Mouse (Mus musculus): Measurements from ENCODE around the gene Dlgap3. TPM values are rescaled to one million over a fixed set of nuclear protein-coding genes. Genes with fewer than 3 reads are reported as not detected.

Dlgap3 gene
- total RNA-seq, 1 experiment = 8.8 TPM

- in situ Hi-C loops (cut with MboI; ENCODE audit: low sequenced_read_pairs in 2 of 2, unreplicated experiment in 2 of 2) = no loop called here
- H3K27ac ChIP-seq (ENCODE audit: insufficient read depth, low read depth, low read length, poor library complexity, severe bottlenecking) = no peak overlapping the region
Observed at GRCm38 (mm10) chr4:127237271-127237670, 68.3 kb downstream of the Dlgap3 start.

GRCm38 (mm10) chr4:127242696-127243095 is 73.7 kb downstream of the Dlgap3 start:
- Histone ChIP-seq H3K9ac (ENCODE audit: insufficient read depth, low read depth, low read length, poor library complexity, severe bottlenecking) (0 out of 2 replicates have a peak overlapping the region, but pooled peaks have one; percentile 2), H3K27ac (ENCODE audit: insufficient read depth, low read depth, low read length, poor library complexity, severe bottlenecking) (no peak overlapping the region), H3K4me3 (ENCODE audit: insufficient read depth in 1 of 2, low read depth in 1 of 2, low read length in 2 of 2, poor library complexity in 1 of 2, severe bottlenecking in 1 of 2) (no peak overlapping the region), H3K9me3 (ENCODE audit: control insufficient read depth, insufficient read depth, low read depth, low read length) (no peaks in the 10 kb centered on the region), H3K36me3 (ENCODE audit: control insufficient read depth, insufficient read depth, low read length, poor library complexity, severe bottlenecking) (peaks cover 8% of the 10 kb centered on the region; the same call in 1 of the 2 replicates), H3K4me1 (ENCODE audit: control insufficient read depth in 2 of 2, insufficient read depth in 2 of 2, low read length in 2 of 2, poor library complexity in 1 of 2) (peaks cover 0 to 2% of the 10 kb centered on the region in 2 experiments; a peak in 2 of 4 replicates)
- no peak for TF ChIP-seq CHD2 (IDR thresholded peaks at IDR 0.05; ENCODE audit: low read depth, low read length)
- TF ChIP-seq MAFK (IDR thresholded peaks at IDR 0.05; ENCODE audit: insufficient read depth, low read depth, low read length) = no peak
- no peak for TF ChIP-seq ZC3H11A (IDR thresholded peaks at IDR 0.05; ENCODE audit: borderline replicate concordance, low read depth, low read length)
- TF ChIP-seq ZNF384 (IDR thresholded peaks at IDR 0.05; ENCODE audit: low read depth, low read length) = no peak
- no peak for TF ChIP-seq HCFC1 (IDR thresholded peaks at IDR 0.05; ENCODE audit: borderline replicate concordance, insufficient read depth, low read length)
- no peak for DNase-seq (ENCODE audit: low read depth, low spot score)
- in situ Hi-C loops (cut with MboI; ENCODE audit: low sequenced_read_pairs in 2 of 2, unreplicated experiment in 2 of 2) = loop anchor here in 1 of 2 experiments (10.0 kb wide), 2 partner anchors 88 to 178 kb away; partner anchors contain the start of gene Zmym1

More at GRCm38 (mm10) chr4:127237271-127237670, 68.3 kb downstream of the Dlgap3 start:
- Histone ChIP-seq H3K36me3 (ENCODE audit: control insufficient read depth, insufficient read depth, low read length, poor library complexity, severe bottlenecking) (no peaks in the 10 kb centered on the region; the same call in 1 of the 2 replicates), H3K9me3 (ENCODE audit: control insufficient read depth, insufficient read depth, low read depth, low read length) (no peaks in the 10 kb centered on the region), H3K4me1 (ENCODE audit: control insufficient read depth in 2 of 2, insufficient read depth in 2 of 2, low read length in 2 of 2, poor library complexity in 1 of 2) (peaks cover 3 to 14% of the 10 kb centered on the region in 2 experiments; a peak in 3 of 4 replicates), H3K9ac (ENCODE audit: insufficient read depth, low read depth, low read length, poor library complexity, severe bottlenecking) (no peak overlapping the region), H3K4me3 (ENCODE audit: insufficient read depth in 1 of 2, low read depth in 1 of 2, low read length in 2 of 2, poor library complexity in 1 of 2, severe bottlenecking in 1 of 2) (peak overlapping the region in 1 of 2 experiments; percentile 80; a peak in 2 of 4 replicates)
- no peak for TF ChIP-seq CHD2 (IDR thresholded peaks at IDR 0.05; ENCODE audit: low read depth, low read length)
- TF ChIP-seq ZC3H11A (IDR thresholded peaks at IDR 0.05; ENCODE audit: borderline replicate concordance, low read depth, low read length) = no peak
- TF ChIP-seq HCFC1 (IDR thresholded peaks at IDR 0.05; ENCODE audit: borderline replicate concordance, insufficient read depth, low read length) = no peak
- no peak for TF ChIP-seq MAFK (IDR thresholded peaks at IDR 0.05; ENCODE audit: insufficient read depth, low read depth, low read length)
- no peak for TF ChIP-seq ZNF384 (IDR thresholded peaks at IDR 0.05; ENCODE audit: low read depth, low read length)
- no peak for DNase-seq (ENCODE audit: low read depth, low spot score)

- Histone ChIP-seq H3K27ac (ENCODE audit: insufficient read depth, low read depth, low read length, poor library complexity, severe bottlenecking) (no peak within 1 kb of the TSS), H3K4me1 (ENCODE audit: control insufficient read depth in 2 of 2, insufficient read depth in 2 of 2, low read length in 2 of 2, poor library complexity in 1 of 2) (peaks cover 0 to 2% of the 10 kb centered on the region in 2 experiments; a peak in 1 of 4 replicates), H3K9me3 (ENCODE audit: control insufficient read depth, insufficient read depth, low read depth, low read length) (no peaks in the 10 kb centered on the region), H3K4me3 (ENCODE audit: insufficient read depth in 1 of 2, low read depth in 1 of 2, low read length in 2 of 2, poor library complexity in 1 of 2, severe bottlenecking in 1 of 2) (peak within 1 kb of the TSS; percentile 85 to 97), H3K36me3 (ENCODE audit: control insufficient read depth, insufficient read depth, low read length, poor library complexity, severe bottlenecking) (peaks cover 10% of the 10 kb centered on the region), H3K9ac (ENCODE audit: insufficient read depth, low read depth, low read length, poor library complexity, severe bottlenecking) (peak within 1 kb of the TSS; percentile 83)
- in situ Hi-C loops (cut with MboI; ENCODE audit: low sequenced_read_pairs in 2 of 2, unreplicated experiment in 2 of 2) = loop anchor here in 1 of 2 experiments (10.0 kb wide), 2 partner anchors 89 to 179 kb away; partner anchors contain the start of gene Zmym1
- peak; percentile 97 for DNase-seq (ENCODE audit: low read depth, low spot score)
- TF ChIP-seq ZNF384 (IDR thresholded peaks at IDR 0.05; ENCODE audit: low read depth, low read length) (no peak), HCFC1 (IDR thresholded peaks at IDR 0.05; ENCODE audit: borderline replicate concordance, insufficient read depth, low read length) (peak; percentile 78), ZC3H11A (IDR thresholded peaks at IDR 0.05; ENCODE audit: borderline replicate concordance, low read depth, low read length) (peak; percentile 6; the same call in 1 of the 2 replicates), CHD2 (IDR thresholded peaks at IDR 0.05; ENCODE audit: low read depth, low read length) (0 out of 2 replicates have a peak, but pooled peaks have one; percentile 27), MAFK (IDR thresholded peaks at IDR 0.05; ENCODE audit: insufficient read depth, low read depth, low read length) (peak; percentile 12; the same call in 1 of the 2 replicates)
Observed at GRCm38 (mm10) chr4:127243552-127243951, 74.5 kb downstream of the Dlgap3 start, which contains the start of gene Smim12. TSS of gene Smim12 (plus strand) at chr4:127243784.

GRCm38 (mm10) chr4:127243953-127244352 is 74.9 kb downstream of the Dlgap3 start:
- TF ChIP-seq HCFC1 (IDR thresholded peaks at IDR 0.05; ENCODE audit: borderline replicate concordance, insufficient read depth, low read length) = no peak
- in situ Hi-C loops (cut with MboI; ENCODE audit: low sequenced_read_pairs in 2 of 2, unreplicated experiment in 2 of 2) = loop anchor here in 1 of 2 experiments (10.0 kb wide), 2 partner anchors 89 to 179 kb away; partner anchors contain the start of gene Zmym1
- no peaks in the 10 kb centered on the region for H3K9me3 ChIP-seq (ENCODE audit: control insufficient read depth, insufficient read depth, low read depth, low read length)
- H3K4me3 ChIP-seq (ENCODE audit: insufficient read depth in 1 of 2, low read depth in 1 of 2, low read length in 2 of 2, poor library complexity in 1 of 2, severe bottlenecking in 1 of 2) = peak overlapping the region; percentile 85 to 97
- no peak for DNase-seq (ENCODE audit: low read depth, low spot score)
- no peak overlapping the region for H3K27ac ChIP-seq (ENCODE audit: insufficient read depth, low read depth, low read length, poor library complexity, severe bottlenecking)
- peaks cover 0 to 2% of the 10 kb centered on the region in 2 experiments; a peak in 1 of 4 replicates for H3K4me1 ChIP-seq (ENCODE audit: control insufficient read depth in 2 of 2, insufficient read depth in 2 of 2, low read length in 2 of 2, poor library complexity in 1 of 2)
- H3K9ac ChIP-seq (ENCODE audit: insufficient read depth, low read depth, low read length, poor library complexity, severe bottlenecking) = peak overlapping the region; percentile 83
- H3K36me3 ChIP-seq (ENCODE audit: control insufficient read depth, insufficient read depth, low read length, poor library complexity, severe bottlenecking) = peaks cover 10% of the 10 kb centered on the region

All from ES-E14 (cell line).